Mouse (Mus musculus): Measurements from ENCODE around the gene Pex13. TPM values are rescaled to one million over a fixed set of nuclear protein-coding genes. Genes with fewer than 3 reads are reported as not detected.

The Pex13 gene
- polyA plus RNA-seq (2015; fragmentation: Nextera tagmentation; extraction: Ambion mirVana): 31.3 and 32.7 TPM in 2 replicates

- no peaks in the 10 kb centered on the region for H3K4me1 ChIP-seq (replicated peaks; ENCODE audit: control insufficient read depth, insufficient read depth)
- TF ChIP-seq CTCF (IDR thresholded peaks at IDR 0.05; ENCODE audit: low read depth) (peak; percentile 26), EP300 (optimal IDR thresholded peaks at IDR 0.05) (no peak)
- H3K9me3 ChIP-seq (ENCODE audit: control insufficient read depth, low read length): no peaks in the 10 kb centered on the region
- H3K4me3 ChIP-seq (ENCODE audit: low read depth, low read length): peak within 1 kb of the TSS; percentile 79
- WGBS: under 1% methylated on average over 49 of the region's 49 CpGs
- peak within 1 kb of the TSS; percentile 87 for H3K9ac ChIP-seq (ENCODE audit: low read length)
- peak within 1 kb of the TSS; percentile 70 for H3K4me2 ChIP-seq (replicated peaks; ENCODE audit: low read depth)
- peak; percentile 95 for DNase-seq (ENCODE audit: low spot score)
- no peaks in the 10 kb centered on the region for H3K27me3 ChIP-seq (ENCODE audit: control insufficient read depth, insufficient read depth, low read length)
- no peaks in the 10 kb centered on the region for H3K36me3 ChIP-seq (ENCODE audit: control insufficient read depth, insufficient read depth, low read length)
- H3K27ac ChIP-seq (replicated peaks): peak within 1 kb of the TSS; percentile 99
- ATAC-seq (ENCODE audit: low FRiP score, low TSS enrichment): peak; percentile 97
Measured at GRCm38 (mm10) chr11:23665798-23666501, at the start of gene Pex13. Pex13 (minus strand) TSS chr11:23665959.

GRCm38 (mm10) chr11:23712299-23712698, 46.5 kb upstream of the Pex13 start:
- H3K36me3 ChIP-seq (ENCODE audit: control insufficient read depth, insufficient read depth, low read length): peaks cover 10% of the 10 kb centered on the region
- no peak overlapping the region for H3K4me2 ChIP-seq (replicated peaks; ENCODE audit: low read depth)
- ATAC-seq (ENCODE audit: low FRiP score, low TSS enrichment) (no peak), DNase-seq (ENCODE audit: low spot score) (no peak)
- no peak for TF ChIP-seq EP300 (optimal IDR thresholded peaks at IDR 0.05)
- TF ChIP-seq CTCF (IDR thresholded peaks at IDR 0.05; ENCODE audit: low read depth): no peak
- H3K27ac ChIP-seq (replicated peaks): no peak overlapping the region
- H3K4me3 ChIP-seq (ENCODE audit: low read depth, low read length): no peak overlapping the region
- 76% methylated on average over 3 of the region's 3 CpGs for WGBS
- no peaks in the 10 kb centered on the region for H3K9me3 ChIP-seq (ENCODE audit: control insufficient read depth, low read length)
- H3K4me1 ChIP-seq (replicated peaks; ENCODE audit: control insufficient read depth, insufficient read depth): no peaks in the 10 kb centered on the region
- H3K9ac ChIP-seq (ENCODE audit: low read length): no peak overlapping the region
- H3K27me3 ChIP-seq (ENCODE audit: control insufficient read depth, insufficient read depth, low read length): no peaks in the 10 kb centered on the region

GRCm38 (mm10) chr11:23704604-23705294, 39.0 kb upstream of the Pex13 start:
- Histone ChIP-seq H3K9me3 (ENCODE audit: control insufficient read depth, low read length) (no peaks in the 10 kb centered on the region), H3K9ac (ENCODE audit: low read length) (no peak overlapping the region), H3K4me1 (replicated peaks; ENCODE audit: control insufficient read depth, insufficient read depth) (no peaks in the 10 kb centered on the region), H3K4me3 (ENCODE audit: low read depth, low read length) (no peak overlapping the region), H3K27me3 (ENCODE audit: control insufficient read depth, insufficient read depth, low read length) (no peaks in the 10 kb centered on the region), H3K4me2 (replicated peaks; ENCODE audit: low read depth) (no peak overlapping the region), H3K27ac (replicated peaks) (no peak overlapping the region), H3K36me3 (ENCODE audit: control insufficient read depth, insufficient read depth, low read length) (peaks cover 14% of the 10 kb centered on the region; the same call in 1 of the 2 replicates)
- 88% methylated on average over 7 of the region's 7 CpGs for WGBS
- ATAC-seq (ENCODE audit: low FRiP score, low TSS enrichment) (no peak), DNase-seq (ENCODE audit: low spot score) (no peak)
- TF ChIP-seq EP300 (optimal IDR thresholded peaks at IDR 0.05) (no peak), CTCF (IDR thresholded peaks at IDR 0.05; ENCODE audit: low read depth) (no peak)

GRCm38 (mm10) chr11:23701831-23702230, 36.1 kb upstream of the Pex13 start:
- TF ChIP-seq EP300 (optimal IDR thresholded peaks at IDR 0.05) (no peak), CTCF (IDR thresholded peaks at IDR 0.05; ENCODE audit: low read depth) (no peak)
- H3K4me3 ChIP-seq (ENCODE audit: low read depth, low read length): no peak overlapping the region
- 88% methylated on average over 3 of the region's 3 CpGs for WGBS
- no peak overlapping the region for H3K4me2 ChIP-seq (replicated peaks; ENCODE audit: low read depth)
- H3K27ac ChIP-seq (replicated peaks): no peak overlapping the region
- no peaks in the 10 kb centered on the region for H3K4me1 ChIP-seq (replicated peaks; ENCODE audit: control insufficient read depth, insufficient read depth)
- 0 out of 2 replicates have a peak, but pooled peaks cover 6% of the 10 kb centered on the region for H3K36me3 ChIP-seq (ENCODE audit: control insufficient read depth, insufficient read depth, low read length)
- no peaks in the 10 kb centered on the region for H3K9me3 ChIP-seq (ENCODE audit: control insufficient read depth, low read length)
- ATAC-seq (ENCODE audit: low FRiP score, low TSS enrichment): no peak
- no peaks in the 10 kb centered on the region for H3K27me3 ChIP-seq (ENCODE audit: control insufficient read depth, insufficient read depth, low read length)
- no peak overlapping the region for H3K9ac ChIP-seq (ENCODE audit: low read length)
- DNase-seq (ENCODE audit: low spot score): no peak

GRCm38 (mm10) chr11:23699414-23700095, 33.8 kb upstream of the Pex13 start:
- no peak overlapping the region for H3K9ac ChIP-seq (ENCODE audit: low read length)
- DNase-seq (ENCODE audit: low spot score) (no peak), ATAC-seq (ENCODE audit: low FRiP score, low TSS enrichment) (no peak)
- H3K4me3 ChIP-seq (ENCODE audit: low read depth, low read length): no peak overlapping the region
- no peak overlapping the region for H3K27ac ChIP-seq (replicated peaks)
- H3K36me3 ChIP-seq (ENCODE audit: control insufficient read depth, insufficient read depth, low read length): 0 out of 2 replicates have a peak, but pooled peaks cover 5% of the 10 kb centered on the region
- no peaks in the 10 kb centered on the region for H3K4me1 ChIP-seq (replicated peaks; ENCODE audit: control insufficient read depth, insufficient read depth)
- TF ChIP-seq EP300 (optimal IDR thresholded peaks at IDR 0.05) (no peak), CTCF (IDR thresholded peaks at IDR 0.05; ENCODE audit: low read depth) (no peak)
- H3K27me3 ChIP-seq (ENCODE audit: control insufficient read depth, insufficient read depth, low read length): no peaks in the 10 kb centered on the region
- no peak overlapping the region for H3K4me2 ChIP-seq (replicated peaks; ENCODE audit: low read depth)
- 33% methylated on average over 3 of the region's 3 CpGs for WGBS
- H3K9me3 ChIP-seq (ENCODE audit: control insufficient read depth, low read length): no peaks in the 10 kb centered on the region

Data from stomach, postnatal 0 days (tissue).